Mouse (Mus musculus) bone marrow, adult 2 months (tissue): ENCODE data around the gene Tgm5.

ENCODE experiments used
- CTCF ChIP-seq: fragments of 200-500 bp; IDR thresholded peaks from 2 replicates; pipeline ENCODE4 v1.5.1; 2011; ENCODE audit warnings: low read length, control low read depth; ENCODE audit not compliant: control insufficient read depth, insufficient read depth
- POLR2A ChIP-seq: fragments of 200-500 bp; IDR thresholded peaks from 2 replicates; pipeline ENCODE4 v1.6.1; 2011; ENCODE audit warnings: low read depth, mild to moderate bottlenecking, control low read depth, low read length, borderline replicate concordance; ENCODE audit not compliant: control insufficient read depth

GRCm38 (mm10) chr2:121015507-121015906, 70.1 kb downstream of the Tgm5 start:
- TF ChIP-seq POLR2A, result no peak
- TF ChIP-seq CTCF, result no peak
